Mouse (Mus musculus) hindlimb bud, embryonic 11.5 days (tissue): ENCODE data around the gene Schip1.

Experiments
- DNase-seq: peaks from one replicate; pipeline ENCODE4 v3.0.0-alpha.2; 2012; ENCODE audit warnings: low read depth, low spot score; ENCODE audit errors: extremely low spot score

Schip1 gene

GRCm38 (mm10) chr3:68656607-68657352 is 592.2 kb downstream of the Schip1 start:
- DNase-seq, result no peak

DNA sequence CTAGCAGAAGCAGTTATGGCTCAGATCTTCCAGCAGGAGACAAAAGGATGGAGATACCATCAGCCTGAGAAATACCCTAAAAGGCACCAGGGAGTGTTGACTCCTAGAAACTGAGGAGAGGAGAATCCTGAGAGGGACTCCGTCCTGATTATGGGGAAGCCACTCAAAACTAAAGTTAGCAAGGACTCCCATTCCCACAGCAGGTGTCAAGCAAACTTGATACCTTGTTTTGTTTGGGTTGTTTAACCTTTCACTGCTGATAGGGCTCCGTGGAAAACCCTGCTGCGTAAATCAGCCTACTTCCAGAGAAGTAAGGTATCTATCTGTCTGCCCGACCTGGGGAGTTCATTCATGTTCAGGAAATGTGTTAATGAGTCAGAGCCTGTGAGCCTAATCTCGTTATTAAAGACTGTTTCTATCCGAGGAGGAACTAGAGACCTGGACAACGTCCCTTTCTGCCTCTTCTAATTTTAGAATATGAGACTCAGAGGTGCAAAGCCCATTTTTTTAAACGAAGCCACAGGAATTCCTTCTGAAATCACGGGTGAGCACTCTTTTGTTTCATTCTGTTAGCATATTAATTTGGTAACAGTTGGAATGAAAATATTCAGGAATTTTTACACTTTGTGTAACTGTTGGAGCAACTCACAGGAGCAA is 593.1 kb downstream of the Schip1 start:
- DNase-seq, result no peak

DNA sequence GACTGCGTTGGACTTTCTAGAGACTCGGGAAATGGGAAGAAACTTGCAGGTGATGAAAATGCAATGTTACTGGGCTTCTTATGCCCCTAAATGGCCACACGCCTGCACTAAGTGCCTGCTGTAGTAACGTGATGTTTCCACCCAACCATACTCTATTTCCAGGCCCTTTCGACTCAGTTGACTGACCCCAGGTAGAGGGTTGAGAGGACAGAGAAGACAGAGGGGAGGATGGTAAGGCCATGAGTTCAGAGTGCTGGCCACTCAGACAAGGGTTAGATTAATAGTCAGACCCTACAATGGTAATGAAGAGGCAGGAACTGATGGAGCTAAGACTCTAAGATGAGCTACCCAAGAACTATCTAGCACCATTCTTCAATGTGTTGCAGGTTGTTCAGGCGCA is 595.4 kb downstream of the Schip1 start:
- no peak for DNase-seq

DNA sequence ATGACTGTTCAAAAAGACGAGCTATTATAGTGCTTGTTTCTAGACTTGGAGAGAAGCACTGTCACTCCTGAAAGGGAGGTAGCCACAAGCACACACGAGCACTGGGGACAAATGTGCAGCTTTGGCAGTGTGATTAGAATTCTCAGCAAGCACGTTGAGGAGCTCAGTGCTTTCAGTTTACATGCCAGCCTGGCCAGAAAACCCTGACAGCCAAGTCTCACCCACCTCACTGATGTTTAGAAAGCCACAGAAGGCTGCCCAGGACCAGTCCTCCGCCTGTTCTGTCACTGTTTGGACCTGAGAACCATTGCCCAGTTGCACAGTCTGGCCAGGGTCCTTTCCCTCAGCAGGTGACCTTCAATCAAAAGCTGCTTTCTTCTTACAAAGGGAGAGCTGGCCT is 595.9 kb downstream of the Schip1 start:
- DNase-seq, result no peak

DNA sequence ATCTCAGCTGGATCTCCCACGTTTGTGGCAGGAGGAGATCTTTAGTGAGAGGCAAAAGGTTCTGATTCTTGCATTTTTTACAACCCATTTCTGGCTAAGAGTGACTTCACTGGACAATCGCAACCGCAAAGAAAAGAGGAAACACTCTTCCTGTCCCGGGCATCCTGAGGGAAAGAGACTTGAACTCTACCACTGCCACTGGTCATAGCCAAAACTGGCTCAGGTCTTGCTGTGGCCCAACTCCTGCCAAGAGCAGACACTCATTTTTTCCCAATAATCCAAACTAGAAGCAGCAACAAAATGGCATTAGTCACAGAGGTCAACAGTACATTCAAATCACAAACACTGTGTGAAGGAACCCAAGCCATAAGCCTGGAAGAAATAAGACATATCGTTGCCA is 597.8 kb downstream of the Schip1 start:
- no peak for DNase-seq

- DNase-seq, result no peak
These were observed 599.7 kb downstream of the Schip1 start for GRCm38 (mm10) chr3:68664337-68664736.

DNA sequence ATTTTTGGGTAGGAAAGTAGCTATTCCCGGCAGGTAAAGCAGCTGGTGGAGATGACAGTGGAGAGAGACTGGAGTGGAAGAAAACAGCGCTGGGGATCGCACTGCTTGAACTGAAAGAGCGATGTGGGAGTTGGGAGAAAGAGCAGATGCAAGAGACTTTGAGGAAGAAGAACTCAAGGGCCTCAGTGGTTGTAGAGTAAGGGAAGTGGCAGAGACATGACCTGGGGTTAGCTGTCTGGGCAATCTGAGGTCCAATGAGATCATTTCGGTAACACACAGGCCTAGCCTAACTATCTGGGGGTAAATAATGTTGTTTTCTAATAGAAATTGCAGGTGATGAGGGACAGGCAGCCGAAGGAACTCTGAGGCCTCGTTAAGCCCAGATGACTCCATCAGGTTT is 601.8 kb downstream of the Schip1 start:
- DNase-seq, result no peak

DNA sequence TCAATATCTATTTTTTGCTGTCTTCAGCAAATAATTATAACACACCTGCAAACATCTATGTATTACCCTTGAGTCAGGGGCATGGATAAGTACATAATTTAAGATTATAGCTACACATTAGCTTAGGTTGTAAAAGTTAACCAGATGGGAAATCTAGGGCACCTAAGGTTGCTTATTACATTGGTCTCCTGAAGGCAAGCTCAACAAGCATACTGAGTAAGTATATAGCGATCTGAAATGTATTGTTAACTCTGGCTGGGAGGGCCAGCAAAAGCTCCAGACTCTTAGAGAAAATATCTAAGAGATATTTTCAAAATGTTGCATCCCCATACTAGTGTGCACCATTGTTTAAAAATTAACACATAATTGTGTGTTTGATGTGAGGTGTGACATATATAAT is 603.2 kb downstream of the Schip1 start:
- no peak for DNase-seq

- no peak for DNase-seq
These were observed 604.9 kb downstream of the Schip1 start for GRCm38 (mm10) chr3:68669418-68669974.

GRCm38 (mm10) chr3:68674721-68675120 is 610.1 kb downstream of the Schip1 start:
- no peak for DNase-seq

GRCm38 (mm10) chr3:68675216-68675835 is 610.7 kb downstream of the Schip1 start:
- DNase-seq, result no peak
